Mouse (Mus musculus): ENCODE results near the gene Eif4e.

DNA sequence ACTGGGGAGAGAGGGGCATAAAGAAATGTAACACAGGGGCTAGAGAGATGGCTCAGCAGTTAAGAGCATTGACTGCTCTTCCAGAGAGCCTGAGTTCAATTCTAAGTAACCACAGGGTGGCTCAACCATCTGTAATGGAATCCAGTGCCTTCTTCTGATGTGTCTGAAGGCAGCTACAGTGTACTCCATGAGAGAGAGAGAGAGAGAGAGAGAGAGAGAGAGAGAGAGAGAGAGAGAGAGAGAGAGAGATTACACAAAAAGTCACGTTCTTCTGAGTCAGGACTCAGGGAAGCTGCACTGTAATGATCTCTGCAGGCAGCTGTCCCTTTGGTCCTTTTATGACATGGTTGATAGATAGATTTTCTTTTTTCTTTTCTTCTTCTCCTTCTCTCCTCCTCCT lies 31.4 kb upstream of the Eif4e start:
- TF ChIP-seq CTCF (IDR thresholded peaks at IDR 0.05; ENCODE audit: extremely low read depth, insufficient read depth, insufficient read length, insufficient replicate concordance) (no peak), POLR2A (IDR thresholded peaks at IDR 0.05; ENCODE audit: low read depth, low read length) (no peak)

Data from spleen, adult 2 months (tissue).